Mouse (Mus musculus) erythroblast, embryonic 14.5 days (primary cell): ENCODE measurements at regions not wholly inside any gene's neighbourhood (a gene's known extent, or its start where the extent isn't known, plus 50 kb on each side); places are given as distances from the start of the nearest gene placed in this dataset.

Experiments
- GATA1 ChIP-seq: IDR thresholded peaks from 2 replicates; pipeline ENCODE4 v1.6.1; 2012; ENCODE audit warnings: low read length, inconsistent platforms, mixed read lengths
- TAL1 ChIP-seq: IDR thresholded peaks from 3 replicates; pipeline ENCODE4 v1.6.1; 2012; ENCODE audit warnings: low read length, inconsistent platforms, mixed read lengths

- TF ChIP-seq GATA1, result no peak
- no peak for TF ChIP-seq TAL1
These were observed 236.3 kb downstream of the Pdcd6ip start for GRCm38 (mm10) chr9:113471781-113472180.
